Mouse (Mus musculus): ENCODE results near the gene Dact3. TPM values are rescaled to one million over a fixed set of nuclear protein-coding genes. Genes with fewer than 3 reads are reported as not detected.
A peak's percentile ranks its signal among the peaks of the same experiment; 100 is the strongest.

Dact3 gene
- polyA plus RNA-seq (2012; rRNA removed) = 0.68 and 0.92 TPM in 2 replicates
- 0.09 and 0.14 TPM in 2 replicates for polyA plus RNA-seq (2014; fragmentation: Nextera tagmentation; extraction: Ambion mirVana)

DNA sequence AGATGAGACGGTGACA lies at the start of gene Dact3:
TSS of gene Dact3 (plus strand) at position 8 of the 16 bp plus-strand sequence.
- peak within 1 kb of the TSS; percentile 25 to 55 for H3K4me3 ChIP-seq (ENCODE audit: insufficient read depth in 1 of 2, low read depth in 2 of 2, low read length in 2 of 2)
- peaks cover 11% of the 10 kb centered on the region for H3K27me3 ChIP-seq (ENCODE audit: control insufficient read depth, insufficient read depth, low read length)
- H3K9ac ChIP-seq (replicated peaks) = peak within 1 kb of the TSS; percentile 3; the same call in 1 of the 2 replicates
- H3K9me3 ChIP-seq (ENCODE audit: control insufficient read depth, low read length) = no peaks in the 10 kb centered on the region
- peaks cover 4 to 7% of the 10 kb centered on the region in 2 experiments for H3K4me1 ChIP-seq (replicated peaks; ENCODE audit: control insufficient read depth in 2 of 2, insufficient read depth in 2 of 2, low read length in 1 of 2)
- no peak for TF ChIP-seq EP300 (IDR thresholded peaks at IDR 0.05; ENCODE audit: low read depth)
- no peak for TF ChIP-seq CTCF (IDR thresholded peaks at IDR 0.05; ENCODE audit: low read depth)
- WGBS (ENCODE audit: insufficient replicate concordance) = 0% methylated on average over 1 of the region's 1 CpGs
- no peak for ATAC-seq (ENCODE audit: insufficient read depth)
- H3K27ac ChIP-seq = no peak within 1 kb of the TSS; the same call in 1 of the 2 replicates
- H3K36me3 ChIP-seq (replicated peaks; ENCODE audit: control insufficient read depth, insufficient read depth, low read depth) = no peaks in the 10 kb centered on the region
- no peak for DNase-seq (ENCODE audit: low read depth in 3 of 3, low spot score in 3 of 3)
- peak within 1 kb of the TSS; percentile 73 for H3K4me2 ChIP-seq (ENCODE audit: low read depth)

DNA sequence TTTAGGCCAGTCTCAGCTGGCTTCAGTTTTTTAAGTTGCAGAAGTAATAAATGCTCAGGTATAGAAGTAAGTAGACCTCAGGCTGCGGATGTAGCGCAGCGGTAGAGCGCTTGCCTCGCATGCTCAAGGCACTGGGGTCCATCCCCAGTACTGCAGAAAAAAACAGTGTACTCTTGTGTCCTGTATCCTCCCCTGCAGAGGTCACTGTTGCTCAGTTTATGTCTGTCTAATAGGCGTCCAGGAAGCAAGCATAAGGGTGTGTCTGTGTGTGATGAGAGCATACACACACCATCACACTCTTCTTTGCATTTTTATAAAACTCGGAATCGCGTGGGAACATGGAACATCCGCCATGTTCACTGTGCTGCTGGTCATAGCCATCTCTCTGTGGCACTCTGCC lies 49.3 kb upstream of the Dact3 start:
- Histone ChIP-seq H3K27me3 (ENCODE audit: control insufficient read depth, insufficient read depth, low read length) (no peaks in the 10 kb centered on the region), H3K9me3 (ENCODE audit: control insufficient read depth, low read length) (no peaks in the 10 kb centered on the region), H3K9ac (replicated peaks) (no peak overlapping the region), H3K4me1 (replicated peaks; ENCODE audit: control insufficient read depth in 2 of 2, insufficient read depth in 2 of 2, low read length in 1 of 2) (peaks cover 2 to 10% of the 10 kb centered on the region in 2 experiments; a peak in 3 of 4 replicates), H3K4me2 (ENCODE audit: low read depth) (no peak overlapping the region), H3K27ac (no peak overlapping the region), H3K36me3 (replicated peaks; ENCODE audit: control insufficient read depth, insufficient read depth, low read depth) (peaks cover 47% of the 10 kb centered on the region), H3K4me3 (ENCODE audit: insufficient read depth in 1 of 2, low read depth in 2 of 2, low read length in 2 of 2) (no peak overlapping the region)
- ATAC-seq (ENCODE audit: insufficient read depth) (peak; percentile 39), DNase-seq (ENCODE audit: low read depth in 3 of 3, low spot score in 3 of 3) (no peak)
- WGBS (ENCODE audit: insufficient replicate concordance) = 75% methylated on average over 10 of the region's 10 CpGs
- TF ChIP-seq CTCF (IDR thresholded peaks at IDR 0.05; ENCODE audit: low read depth) = peak; percentile 60
- no peak for TF ChIP-seq EP300 (IDR thresholded peaks at IDR 0.05; ENCODE audit: low read depth)

DNA sequence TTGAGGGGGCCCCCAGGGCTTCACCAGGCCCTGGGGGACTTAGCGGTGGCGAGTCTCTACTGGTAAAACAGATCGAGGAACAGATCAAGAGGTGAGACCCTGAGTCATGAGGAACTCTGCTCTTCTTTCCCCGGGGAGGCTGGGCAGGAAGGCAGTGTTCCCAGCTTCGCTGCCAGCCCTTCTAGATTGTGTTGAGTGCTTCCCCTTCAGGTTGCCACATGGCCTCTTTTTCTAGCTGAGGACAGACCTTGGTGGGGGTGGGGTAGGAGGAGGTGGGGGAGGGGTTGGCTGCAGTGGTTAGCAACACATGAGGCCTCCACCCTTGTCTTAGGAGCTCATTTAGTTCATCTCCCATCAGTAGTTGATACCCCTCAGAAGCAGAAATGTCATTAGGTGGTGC lies 48.5 kb upstream of the Dact3 start:
- ATAC-seq (ENCODE audit: insufficient read depth) (no peak), DNase-seq (ENCODE audit: low read depth in 3 of 3, low spot score in 3 of 3) (no peak)
- no peak overlapping the region for H3K4me3 ChIP-seq (ENCODE audit: insufficient read depth in 1 of 2, low read depth in 2 of 2, low read length in 2 of 2)
- H3K9ac ChIP-seq (replicated peaks) = no peak overlapping the region
- 35% methylated on average over 5 of the region's 5 CpGs for whole genome bisulfite sequencing (ENCODE audit: insufficient replicate concordance)
- peaks cover 54% of the 10 kb centered on the region for H3K36me3 ChIP-seq (replicated peaks; ENCODE audit: control insufficient read depth, insufficient read depth, low read depth)
- H3K27ac ChIP-seq = no peak overlapping the region
- H3K27me3 ChIP-seq (ENCODE audit: control insufficient read depth, insufficient read depth, low read length) = no peaks in the 10 kb centered on the region
- no peak overlapping the region for H3K4me2 ChIP-seq (ENCODE audit: low read depth)
- H3K4me1 ChIP-seq (replicated peaks; ENCODE audit: control insufficient read depth in 2 of 2, insufficient read depth in 2 of 2, low read length in 1 of 2) = peaks cover 0 to 3% of the 10 kb centered on the region in 2 experiments; a peak in 1 of 4 replicates
- H3K9me3 ChIP-seq (ENCODE audit: control insufficient read depth, low read length) = no peaks in the 10 kb centered on the region
- TF ChIP-seq CTCF (IDR thresholded peaks at IDR 0.05; ENCODE audit: low read depth) (no peak), EP300 (IDR thresholded peaks at IDR 0.05; ENCODE audit: low read depth) (no peak)

DNA sequence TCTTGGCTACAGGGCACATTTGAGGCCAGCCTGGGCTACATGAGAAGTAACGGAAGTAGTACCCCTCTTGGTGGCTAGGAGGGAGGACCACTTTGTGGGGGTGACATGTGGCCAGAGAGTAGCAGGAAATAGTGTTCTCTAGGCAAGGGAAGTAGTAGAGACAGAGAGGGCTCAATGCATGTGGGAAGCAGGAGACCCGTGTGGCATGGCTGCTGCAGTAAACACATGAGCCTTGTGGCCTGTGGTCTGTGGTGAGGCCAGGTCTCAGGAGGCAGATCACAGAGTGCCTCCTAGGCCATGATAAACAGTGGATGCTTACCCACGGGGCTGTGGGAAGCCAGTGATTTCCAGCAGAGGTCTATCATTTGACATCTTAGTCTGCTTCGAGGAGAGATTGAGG lies 47.8 kb upstream of the Dact3 start:
- WGBS (ENCODE audit: insufficient replicate concordance) = 52% methylated on average over 4 of the region's 4 CpGs
- Histone ChIP-seq H3K27me3 (ENCODE audit: control insufficient read depth, insufficient read depth, low read length) (no peaks in the 10 kb centered on the region), H3K9me3 (ENCODE audit: control insufficient read depth, low read length) (no peaks in the 10 kb centered on the region), H3K27ac (no peak overlapping the region), H3K36me3 (replicated peaks; ENCODE audit: control insufficient read depth, insufficient read depth, low read depth) (peaks cover 61% of the 10 kb centered on the region), H3K9ac (replicated peaks) (no peak overlapping the region), H3K4me1 (replicated peaks; ENCODE audit: control insufficient read depth in 2 of 2, insufficient read depth in 2 of 2, low read length in 1 of 2) (no peaks in the 10 kb centered on the region; a peak in 1 of 4 replicates), H3K4me2 (ENCODE audit: low read depth) (no peak overlapping the region), H3K4me3 (ENCODE audit: insufficient read depth in 1 of 2, low read depth in 2 of 2, low read length in 2 of 2) (no peak overlapping the region)
- DNase-seq (ENCODE audit: low read depth in 3 of 3, low spot score in 3 of 3) (no peak), ATAC-seq (ENCODE audit: insufficient read depth) (no peak)
- no peak for TF ChIP-seq EP300 (IDR thresholded peaks at IDR 0.05; ENCODE audit: low read depth)

DNA sequence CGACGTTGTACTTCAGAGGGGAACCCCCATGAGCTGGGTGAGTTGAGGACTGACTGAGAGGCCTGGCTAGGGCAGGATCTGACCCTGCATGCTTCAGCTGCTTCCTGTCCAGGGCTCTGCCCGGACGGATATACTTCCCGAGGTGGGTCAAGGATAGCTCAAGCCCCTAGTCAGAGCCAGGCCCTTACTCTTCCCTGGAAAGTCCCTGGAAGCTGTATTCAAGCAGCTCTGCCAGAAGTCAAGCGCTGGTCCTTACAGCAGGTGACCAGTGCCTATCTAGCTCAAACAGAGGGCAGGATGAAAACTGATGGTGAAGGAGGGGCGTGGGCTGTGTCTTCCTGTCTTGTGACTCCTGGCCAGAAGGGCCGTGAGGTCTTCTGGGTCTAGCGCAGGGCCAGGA lies 44.7 kb upstream of the Dact3 start:
- H3K9ac ChIP-seq (replicated peaks) = no peak overlapping the region
- no peaks in the 10 kb centered on the region; a peak in 1 of 4 replicates for H3K4me1 ChIP-seq (replicated peaks; ENCODE audit: control insufficient read depth in 2 of 2, insufficient read depth in 2 of 2, low read length in 1 of 2)
- 79% methylated on average over 9 of the region's 9 CpGs for WGBS (ENCODE audit: insufficient replicate concordance)
- H3K36me3 ChIP-seq (replicated peaks; ENCODE audit: control insufficient read depth, insufficient read depth, low read depth) = peaks cover 67% of the 10 kb centered on the region
- H3K4me3 ChIP-seq (ENCODE audit: insufficient read depth in 1 of 2, low read depth in 2 of 2, low read length in 2 of 2) = no peak overlapping the region
- no peak for DNase-seq (ENCODE audit: low read depth in 3 of 3, low spot score in 3 of 3)
- H3K4me2 ChIP-seq (ENCODE audit: low read depth) = no peak overlapping the region
- H3K27me3 ChIP-seq (ENCODE audit: control insufficient read depth, insufficient read depth, low read length) = no peaks in the 10 kb centered on the region
- no peak for ATAC-seq (ENCODE audit: insufficient read depth)
- TF ChIP-seq EP300 (IDR thresholded peaks at IDR 0.05; ENCODE audit: low read depth) (no peak), CTCF (IDR thresholded peaks at IDR 0.05; ENCODE audit: low read depth) (no peak)
- no peak overlapping the region for H3K27ac ChIP-seq
- H3K9me3 ChIP-seq (ENCODE audit: control insufficient read depth, low read length) = no peaks in the 10 kb centered on the region

Measured in liver, embryonic 14.5 days (tissue).